Mouse (Mus musculus) Patski (cell line): ENCODE data around the gene Plgrkt. TPM values are rescaled to one million over a fixed set of nuclear protein-coding genes. Genes with fewer than 3 reads are reported as not detected.

Experiments
- ATAC-seq: fragments of 100-300 bp; one replicate; pipeline ENCODE4 v1.8.0; 2021
- CTCF ChIA-PET: fragments of 350-600 bp; sonication (Branson Sonifier 250); formaldehyde crosslinking; loops from one replicate; lab custom pipeline; 2022; ENCODE audit warnings: inconsistent platforms; lab: Charles Lee
- POLR2A ChIA-PET: fragments of 350-600 bp; sonication (Branson Sonifier 250); formaldehyde crosslinking; loops from one replicate; lab custom pipeline; 2022; ENCODE audit warnings: antibody characterized with exemption, inconsistent platforms; lab: Charles Lee
- DNase-seq: peaks from one replicate; pipeline ENCODE4 v3.0.0-alpha.2; 2011; ENCODE audit warnings: low read depth, low spot score
- H3K27me3 ChIP-seq: fragments of 371-371 bp; one replicate; pipeline ENCODE4 v1.5.1; 2021
- CTCF ChIP-seq: fragments of 100-300 bp; IDR thresholded peaks from one replicate; pipeline ENCODE4 v1.5.1; 2021
- in situ Hi-C: fragments of 300-500 bp; cut with MboI; formaldehyde crosslinking; loops from 3 replicates; pipeline ENCODE4 v1.11.1; 2018; ENCODE audit warnings: low pct_unique_long_range_greater_than_20kb, mixed read lengths
- polyA plus RNA-seq: library from polyadenylated mRNA; unstranded; gene quantifications from one replicate; pipeline ENCODE4 v1.2.3, GENCODE M21; 2021

The Plgrkt gene
- polyA plus RNA-seq, 1 experiment from 2014 or later, result 129 TPM

DNA sequence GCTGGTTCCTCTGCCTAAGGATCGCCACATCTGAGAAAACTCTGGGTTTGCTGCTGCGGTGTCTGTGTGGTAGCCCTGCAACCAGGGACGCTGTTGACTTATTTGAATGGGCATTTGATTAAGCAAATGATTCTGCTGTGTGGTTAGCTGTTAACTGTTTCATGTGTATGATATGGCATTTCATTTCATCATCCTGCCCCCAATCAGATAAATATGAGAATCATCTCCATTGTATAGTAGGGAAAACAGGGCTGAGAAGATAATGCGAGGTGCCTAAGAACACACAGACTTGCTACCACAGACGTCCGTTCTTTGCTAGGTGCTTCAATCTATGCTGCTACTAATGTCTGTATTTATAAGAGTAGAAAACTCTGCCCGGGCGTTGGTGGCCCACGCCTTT is 17.2 kb upstream of the Plgrkt start:
- in situ Hi-C loops, result no loop called here
- ChIA-PET CTCF (interaction anchor here (2.0 kb wide), 1 partner anchor 13 kb away, joined by 9 read pairs; no protein-coding TSS in a partner anchor), POLR2A (no interaction called here)
- DNase-seq (no peak), ATAC-seq (no peak)
- TF ChIP-seq CTCF, result no peak
- no peaks in the 10 kb centered on the region for H3K27me3 ChIP-seq

DNA sequence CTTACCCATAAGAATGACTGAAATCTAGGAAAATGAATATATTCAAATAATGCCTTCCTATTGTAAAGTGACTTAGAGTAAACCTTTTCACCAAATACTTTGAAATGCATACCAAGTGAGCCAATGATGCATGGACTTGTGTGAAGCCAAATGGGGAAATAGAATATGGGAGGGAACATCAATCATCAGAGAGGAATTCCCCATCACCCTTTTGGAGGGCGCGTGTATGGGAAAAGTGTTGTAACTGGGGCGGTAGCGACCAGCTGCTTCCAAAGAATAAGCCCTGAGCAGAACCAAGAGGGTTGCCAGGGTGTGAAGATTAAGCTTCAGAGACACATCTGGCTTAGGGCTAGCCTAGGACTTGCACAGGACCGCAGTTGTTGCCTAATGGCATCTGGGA is 16.2 kb upstream of the Plgrkt start:
- in situ Hi-C loops, result no loop called here
- no peaks in the 10 kb centered on the region for H3K27me3 ChIP-seq
- CTCF ChIA-PET, result interaction anchor here (2.0 kb wide), 1 partner anchor 12 kb away, joined by 9 read pairs; no protein-coding TSS in a partner anchor
- DNase-seq, result no peak
- POLR2A ChIA-PET, result interaction anchor here (0.6 kb wide), 1 partner anchor 86 kb away, joined by 3 read pairs; no protein-coding TSS in a partner anchor
- ATAC-seq, result no peak
- TF ChIP-seq CTCF, result no peak

DNA sequence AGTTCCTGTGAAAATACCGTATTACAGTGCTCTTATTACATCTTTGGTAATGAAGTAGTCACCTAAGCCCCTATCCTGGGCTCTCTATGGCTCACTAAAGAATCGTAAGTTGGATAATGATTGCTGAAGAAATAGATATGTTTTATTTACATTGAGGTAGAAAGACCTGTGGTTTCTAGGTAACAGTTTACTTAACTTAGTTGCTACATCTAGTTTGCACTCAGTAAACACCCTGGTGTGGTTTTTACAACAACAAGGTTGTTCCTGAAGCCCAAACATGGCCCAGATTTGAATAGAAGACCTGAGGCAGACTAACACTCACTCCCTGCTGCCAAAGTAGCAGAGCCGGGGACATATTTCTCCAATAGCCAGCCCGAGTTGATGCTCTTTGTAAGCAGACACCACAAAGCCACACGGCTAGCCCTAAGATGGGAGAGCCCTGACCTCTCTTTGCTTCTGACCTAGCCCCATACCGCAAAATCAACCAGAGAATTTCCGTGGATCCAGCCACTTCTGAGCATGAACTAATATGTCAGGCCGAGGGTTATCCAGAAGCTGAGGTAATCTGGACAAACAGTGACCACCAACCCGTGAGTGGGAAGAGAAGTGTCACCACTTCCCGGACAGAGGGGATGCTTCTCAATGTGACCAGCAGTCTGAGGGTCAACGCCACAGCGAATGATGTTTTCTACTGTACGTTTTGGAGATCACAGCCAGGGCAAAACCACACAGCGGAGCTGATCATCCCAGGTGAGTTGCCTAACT is 12.8 kb upstream of the Plgrkt start:
- H3K27me3 ChIP-seq, result no peaks in the 10 kb centered on the region
- ChIA-PET CTCF (interaction anchor here (1.3 kb wide), 1 partner anchor 8 kb away, joined by 3 read pairs; no protein-coding TSS in a partner anchor), POLR2A (no interaction called here)
- in situ Hi-C loops, result loop anchor here (5.0 kb wide), 1 partner anchor 77 kb away; no protein-coding TSS in a partner anchor
- ATAC-seq (no peak), DNase-seq (no peak)
- no peak for TF ChIP-seq CTCF

DNA sequence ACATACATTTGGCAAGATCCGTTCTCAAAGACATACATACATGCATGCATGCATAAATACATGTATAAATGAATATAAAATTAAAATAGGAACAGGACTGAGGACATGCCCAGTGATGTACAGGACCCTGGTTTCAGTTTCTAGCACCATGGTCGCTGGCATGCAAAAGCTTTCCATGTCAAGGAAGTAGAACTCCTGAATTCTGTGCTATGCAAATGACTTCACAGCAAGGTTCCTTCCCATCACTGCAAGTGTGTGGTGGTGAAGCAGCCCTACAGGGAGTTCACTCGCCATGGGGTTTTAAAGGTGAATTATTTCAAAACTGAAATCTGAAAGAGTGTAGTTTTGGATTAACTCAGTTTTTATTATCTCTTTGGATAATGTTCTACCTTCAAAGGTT is 9.2 kb upstream of the Plgrkt start:
- ATAC-seq (no peak), DNase-seq (no peak)
- H3K27me3 ChIP-seq, result no peaks in the 10 kb centered on the region
- ChIA-PET POLR2A (interaction anchor here (0.6 kb wide), 1 partner anchor 121 kb away, joined by 3 read pairs; no protein-coding TSS in a partner anchor), CTCF (no interaction called here)
- in situ Hi-C loops, result loop anchor here (5.0 kb wide), 1 partner anchor 81 kb away; no protein-coding TSS in a partner anchor
- no peak for TF ChIP-seq CTCF

- DNase-seq, result no peak
- H3K27me3 ChIP-seq, result no peaks in the 10 kb centered on the region
- in situ Hi-C loops, result loop anchor here (5.0 kb wide), 1 partner anchor 82 kb away; no protein-coding TSS in a partner anchor
- no peak for TF ChIP-seq CTCF
- POLR2A ChIA-PET, result interaction anchor here (1.0 kb wide), 1 partner anchor 8 kb away, joined by 4 read pairs; the partner anchor contains the start of genes Cd274 and Plgrkt
- CTCF ChIA-PET, result interaction anchor here (1.0 to 1.6 kb wide), 3 partner anchors 16 to 126 kb away, joined by 3 to 4 read pairs (median 4); no protein-coding TSS in a partner anchor
- ATAC-seq, result no peak
Measured at GRCm38 (mm10) chr19:29374947-29375346, 7.8 kb upstream of the Plgrkt start.

DNA sequence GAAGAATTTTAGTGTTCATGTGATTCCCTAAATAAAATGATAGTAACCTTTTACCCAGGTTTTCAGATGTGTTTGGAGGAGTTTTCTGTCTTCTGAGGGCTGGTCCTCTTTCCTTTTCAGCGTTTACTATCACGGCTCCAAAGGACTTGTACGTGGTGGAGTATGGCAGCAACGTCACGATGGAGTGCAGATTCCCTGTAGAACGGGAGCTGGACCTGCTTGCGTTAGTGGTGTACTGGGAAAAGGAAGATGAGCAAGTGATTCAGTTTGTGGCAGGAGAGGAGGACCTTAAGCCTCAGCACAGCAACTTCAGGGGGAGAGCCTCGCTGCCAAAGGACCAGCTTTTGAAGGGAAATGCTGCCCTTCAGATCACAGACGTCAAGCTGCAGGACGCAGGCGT is 6.2 kb upstream of the Plgrkt start:
- ChIA-PET CTCF (interaction anchor here (1.3 kb wide), 1 partner anchor 13 kb away, joined by 3 read pairs; no protein-coding TSS in a partner anchor), POLR2A (no interaction called here)
- TF ChIP-seq CTCF, result no peak
- no peak for DNase-seq
- in situ Hi-C loops, result no loop called here
- ATAC-seq, result no peak
- no peaks in the 10 kb centered on the region for H3K27me3 ChIP-seq

DNA sequence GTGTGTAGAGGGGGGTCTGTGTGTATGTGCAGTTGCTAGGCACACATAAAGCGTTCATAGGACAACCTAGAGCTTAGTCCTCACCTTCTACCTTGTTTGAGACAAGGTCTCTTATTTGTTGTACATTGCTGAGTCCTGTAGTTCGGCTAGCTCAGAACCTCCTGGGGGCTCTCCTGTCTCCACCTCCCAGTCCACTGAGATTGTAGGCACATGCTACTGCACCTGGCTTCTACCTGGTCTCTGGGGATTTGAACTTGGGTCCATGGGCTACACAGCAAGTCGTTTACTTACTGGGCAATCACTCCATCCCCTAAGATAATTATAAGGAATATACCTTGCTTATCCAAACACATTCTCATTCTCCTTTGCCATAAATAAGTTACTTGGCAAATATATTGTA is 5.4 kb upstream of the Plgrkt start:
- H3K27me3 ChIP-seq, result no peaks in the 10 kb centered on the region
- POLR2A ChIA-PET, result interaction anchor here (0.5 kb wide), 1 partner anchor 24 kb away, joined by 4 read pairs; no protein-coding TSS in a partner anchor
- TF ChIP-seq CTCF, result no peak
- in situ Hi-C loops, result no loop called here
- CTCF ChIA-PET, result interaction anchor here (0.8 to 2.3 kb wide), 5 partner anchors 8 to 130 kb away, joined by 3 to 9 read pairs (median 3); no protein-coding TSS in a partner anchor
- no peak for ATAC-seq
- no peak for DNase-seq

GRCm38 (mm10) chr19:29372138-29372537 is 4.9 kb upstream of the Plgrkt start:
- in situ Hi-C loops, result no loop called here
- CTCF ChIA-PET, result interaction anchor here (0.8 to 2.3 kb wide), 5 partner anchors 9 to 130 kb away, joined by 3 to 9 read pairs (median 3); no protein-coding TSS in a partner anchor
- ATAC-seq, result no peak

DNA sequence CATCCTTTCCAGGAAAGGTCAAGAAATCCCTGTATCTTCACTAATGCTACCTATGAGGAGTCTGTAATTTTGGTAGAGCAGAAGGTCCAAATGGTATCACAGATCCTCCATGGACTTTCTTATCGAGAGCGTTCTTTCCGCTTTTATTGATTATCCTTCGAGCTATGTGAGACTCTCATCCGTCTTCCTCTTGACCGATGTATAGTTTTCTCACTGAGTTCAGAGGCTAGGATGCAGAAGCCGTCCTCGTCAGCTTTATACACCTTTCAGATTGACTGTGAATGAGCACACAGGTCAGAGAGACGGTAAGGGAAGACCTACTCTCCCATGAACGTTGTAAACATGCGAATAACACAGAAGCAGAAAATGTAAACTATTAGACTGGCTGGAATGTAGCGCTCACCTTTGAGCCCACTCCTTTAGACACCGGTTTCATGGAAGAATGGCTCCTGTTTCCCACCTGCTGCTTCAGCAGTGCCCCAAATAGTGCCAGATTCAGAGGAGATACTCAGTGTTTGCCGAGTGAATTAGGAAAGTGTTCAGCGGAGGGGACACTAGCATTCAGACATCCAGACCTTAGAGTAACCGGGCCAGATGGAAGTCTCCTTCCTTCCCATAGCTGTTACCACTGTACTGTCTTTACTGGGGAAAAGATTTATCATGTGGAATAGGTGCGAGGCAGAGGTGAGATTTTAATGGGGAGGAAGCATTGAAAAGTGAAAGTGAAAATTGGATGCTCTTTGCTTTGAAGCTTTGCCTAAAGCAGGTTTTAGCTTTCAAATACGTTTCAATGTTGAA is 4.3 kb upstream of the Plgrkt start:
- DNase-seq (no peak), ATAC-seq (no peak)
- in situ Hi-C loops, result no loop called here
- no peaks in the 10 kb centered on the region for H3K27me3 ChIP-seq
- CTCF ChIA-PET, result interaction anchor here (0.7 to 2.3 kb wide), 8 partner anchors 12 to 131 kb away, joined by 3 to 9 read pairs (median 3); no protein-coding TSS in a partner anchor
- no peak for TF ChIP-seq CTCF
- POLR2A ChIA-PET, result interaction anchor here (0.7 kb wide), 1 partner anchor 11 kb away, joined by 3 read pairs; no protein-coding TSS in a partner anchor

More at GRCm38 (mm10) chr19:29372138-29372537, 4.9 kb upstream of the Plgrkt start:
- TF ChIP-seq CTCF, result no peak
- POLR2A ChIA-PET, result interaction anchor here (0.5 to 0.7 kb wide), 2 partner anchors 10 to 25 kb away, joined by 3 to 4 read pairs; no protein-coding TSS in a partner anchor
- DNase-seq, result no peak
- H3K27me3 ChIP-seq, result no peaks in the 10 kb centered on the region
